Mouse (Mus musculus): ENCODE results near the gene Rrp9.

DNA sequence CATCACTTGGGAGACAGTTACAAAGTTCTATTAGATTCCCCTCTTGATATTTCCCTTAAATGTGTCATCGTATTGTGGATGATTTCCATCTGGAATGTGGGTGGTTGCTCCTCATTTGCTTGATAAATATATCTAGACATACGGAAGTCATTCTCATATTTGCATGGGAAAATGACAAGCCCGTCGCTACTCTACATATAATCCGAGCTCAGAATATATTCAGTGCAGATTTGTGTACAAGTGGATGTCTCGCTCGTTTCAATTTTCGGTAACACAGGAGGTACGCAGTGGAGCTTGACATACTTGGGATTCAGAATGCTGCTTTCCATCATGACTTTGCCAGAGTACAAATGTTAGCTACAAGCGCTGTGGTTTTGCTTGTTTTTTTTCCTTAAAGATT, 33.6 kb downstream of the Rrp9 start:
- TF ChIP-seq CTCF (IDR thresholded peaks at IDR 0.05; ENCODE audit: low read depth) (no peak), EP300 (IDR thresholded peaks at IDR 0.05; ENCODE audit: low read depth) (no peak)

Data from heart, postnatal 0 days (tissue).